In the genomic region with DNA sequence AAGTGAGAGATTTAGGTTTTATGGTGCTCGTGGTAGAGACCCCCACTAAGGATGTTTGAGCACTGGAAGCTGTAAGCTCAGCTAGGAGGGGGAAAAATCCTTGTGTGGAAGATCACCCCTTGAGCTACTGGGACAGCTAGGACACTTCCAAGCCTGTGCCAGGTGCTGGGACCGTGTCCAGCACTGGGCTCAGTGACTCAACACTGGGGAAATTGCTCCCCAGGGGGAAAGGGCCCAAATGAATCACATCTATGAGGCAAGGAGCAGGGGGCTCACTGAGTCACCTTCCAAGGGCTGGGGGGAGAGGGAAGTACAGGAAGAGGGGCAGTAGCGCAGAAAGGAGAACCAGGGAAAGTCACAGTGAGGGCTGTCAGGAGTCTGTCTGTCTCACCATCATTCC, we compare ENCODE assay signal across 20 mouse cellular contexts. TPM values are rescaled to one million over a fixed set of nuclear protein-coding genes. Genes with fewer than 3 reads are reported as not detected.
DNase-seq lines count a peak whose midpoint lies in the region; TF ChIP-seq lines count a peak whose summit lies in the region.
"Had no signal": no experiment of that assay in that cellular context is flagged by ENCODE, and none has a peak within 500 bp of the region (broad histone marks: within the 10 kb centered on the region; RNA-seq: fewer than 3 reads in every experiment).

No protein-coding gene starts in this region.

- intact Hi-C loops in gastrocnemius, adult 2 months (cut with DNase I): loop anchor here (1.0 kb wide), 2 partner anchors 53 to 88 kb away; no protein-coding TSS in a partner anchor

- H3K27me3 ChIP-seq in C2C12 (ENCODE audit: control insufficient read depth, insufficient read depth, insufficient read length): peaks cover 12% of the 10 kb centered on the region

- no peaks in the 10 kb centered on the region for H3K79me3 ChIP-seq in C2C12 (ENCODE audit: low read depth)

- H3K4me3 ChIP-seq in gastrocnemius, adult 2 months: no peak overlapping the region
- H3K4me3 ChIP-seq in C2C12 (ENCODE audit: insufficient read depth, poor library complexity, severe bottlenecking): no peak overlapping the region

- H3K36me3 ChIP-seq in C2C12 (ENCODE audit: control insufficient read depth, insufficient read depth): no peaks in the 10 kb centered on the region
- H3K36me3 ChIP-seq: embryonic facial prominence, embryonic 10.5 days; heart, embryonic 12.5 days; hindbrain, embryonic 12.5 days; limb, embryonic 13.5 days; liver, embryonic 12.5 days; midbrain, embryonic 13.5 days had no signal

- H3K27ac ChIP-seq in gastrocnemius, adult 2 months: no peak overlapping the region
- H3K27ac ChIP-seq: embryonic facial prominence, embryonic 10.5 days; hindbrain, embryonic 12.5 days; limb, embryonic 13.5 days; liver, embryonic 12.5 days; midbrain, embryonic 13.5 days had no signal

- TF ChIP-seq CTCF in gastrocnemius, adult 2 months (IDR thresholded peaks at IDR 0.05): no peak
- TF ChIP-seq CTCF in C2C12 (IDR thresholded peaks at IDR 0.05; ENCODE audit: control insufficient read depth, insufficient read depth, insufficient read length): no peak

- H3ac ChIP-seq in C2C12 (ENCODE audit: control insufficient read depth, insufficient read length, low read depth): no peak overlapping the region

- H3K79me2 ChIP-seq in C2C12 (ENCODE audit: control insufficient read depth, insufficient read depth): no peaks in the 10 kb centered on the region

- peak; percentile 25 for DNase-seq in gastrocnemius, adult 2 months
- no peak for DNase-seq in gastrocnemius, postnatal 10 days
- peak; percentile 32 for DNase-seq in NIH3T3 (ENCODE audit: low read depth)
- DNase-seq in brain, adult 2 months (ENCODE audit: low read depth, low spot score): peak; percentile 41
- no peak for DNase-seq in testis, postnatal 10 days (ENCODE audit: low spot score)
- DNase-seq in thymus, postnatal 4 days: no peak
- no peak for DNase-seq in gastrocnemius, postnatal 4 days (ENCODE audit: low spot score in 2 of 2)

TF ChIP-seq in C2C12, 6 proteins besides CTCF, POLR2A, EP300 and RAD21:
- TF ChIP-seq MAX (IDR thresholded peaks at IDR 0.05) (no peak), MYOG (IDR thresholded peaks at IDR 0.05; ENCODE audit: control insufficient read depth, extremely low read depth, insufficient read length) (no peak), USF1 (IDR thresholded peaks at IDR 0.05; ENCODE audit: low read depth) (no peak), MYOD1 (IDR thresholded peaks at IDR 0.05; ENCODE audit: control insufficient read depth, insufficient read length, low read depth) (peak; percentile 93), CEBPB (IDR thresholded peaks at IDR 0.05; ENCODE audit: low read depth) (peak; percentile 76), FOSL1 (IDR thresholded peaks at IDR 0.05; ENCODE audit: insufficient read depth, low read length, poor library complexity, severe bottlenecking) (peak; percentile 78)
TF ChIP-seq in C2C12: peak in this region for 3.

RNA-seq across cellular contexts. Expression of a gene that starts 28.4 kb away (rescaled TPM):
- total RNA-seq in gastrocnemius, adult 2 months (2021): 10 to 100 TPM; 21.2 to 28.5 TPM
- total RNA-seq in gastrocnemius, postnatal 10 days (2021): 10 to 100 TPM; 48.2 to 48.4 TPM
- polyA plus RNA-seq in C2C12 (2012; fragmentation: generic; extraction: Trizol): 2.9 TPM
- 10 to 100 TPM; 60.7 to 61.2 TPM for total RNA-seq in gastrocnemius, postnatal 4 days (2021)

RNA-seq across cellular contexts. Expression of a gene that starts 39.2 kb away (rescaled TPM):
- total RNA-seq in gastrocnemius, adult 2 months (2021): not detected
- 1 to 10 TPM in 1 of 2 experiments, not detected in 1; 4.7 TPM for total RNA-seq in gastrocnemius, postnatal 10 days (2021)
- not detected for polyA plus RNA-seq in C2C12 (2012; fragmentation: generic; extraction: Trizol)
- total RNA-seq in gastrocnemius, postnatal 4 days (2021): not detected
- total RNA-seq: heart, postnatal 10 days; left cerebral cortex, postnatal 25 days had no signal
- polyA plus RNA-seq: embryonic facial prominence, embryonic 10.5 days; gonadal fat pad, adult 2 months; hindbrain, embryonic 12.5 days; intestine, postnatal 0 days; kidney, embryonic 16.5 days; liver, embryonic 12.5 days; midbrain, embryonic 13.5 days; neural tube, embryonic 11.5 days had no signal

Comparison
In these comparisons a context has a peak if more than half of its experiments do, and no peak if none do; other contexts are left out.
1. DNase-seq: peak in gastrocnemius, adult 2 months (single experiment), NIH3T3 (single experiment) and brain, adult 2 months (single experiment); none in gastrocnemius, postnatal 10 days (single experiment), testis, postnatal 10 days (single experiment), thymus, postnatal 4 days (single experiment) and gastrocnemius, postnatal 4 days (0 of 2).